Mouse (Mus musculus): ENCODE results near the gene Ppm1n. TPM values are rescaled to one million over a fixed set of nuclear protein-coding genes. Genes with fewer than 3 reads are reported as not detected.

Gene Ppm1n
- total RNA-seq, 2 experiments from 2014 or later, result not detected

DNA sequence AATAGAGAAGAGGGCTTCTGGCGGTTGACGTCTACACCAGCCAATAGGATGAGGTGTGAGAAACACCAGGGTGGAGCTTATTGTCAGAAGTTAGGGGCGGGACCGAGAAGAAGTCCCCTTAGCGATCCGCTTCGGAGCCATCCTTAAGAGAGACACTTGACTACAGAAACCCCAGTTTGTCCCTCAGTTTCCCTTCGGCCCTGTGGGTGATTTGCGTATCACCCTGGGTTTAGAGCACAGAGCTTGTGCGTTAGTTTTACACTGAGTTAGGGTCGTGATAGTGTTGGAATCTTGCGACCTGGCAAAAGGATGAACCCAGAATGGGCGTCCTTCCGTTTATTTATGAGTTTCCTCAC, 51.1 kb downstream of the Ppm1n start:
- ATAC-seq (replicated peaks; ENCODE audit: low FRiP score, poor library complexity, severe bottlenecking), result no peak

DNA sequence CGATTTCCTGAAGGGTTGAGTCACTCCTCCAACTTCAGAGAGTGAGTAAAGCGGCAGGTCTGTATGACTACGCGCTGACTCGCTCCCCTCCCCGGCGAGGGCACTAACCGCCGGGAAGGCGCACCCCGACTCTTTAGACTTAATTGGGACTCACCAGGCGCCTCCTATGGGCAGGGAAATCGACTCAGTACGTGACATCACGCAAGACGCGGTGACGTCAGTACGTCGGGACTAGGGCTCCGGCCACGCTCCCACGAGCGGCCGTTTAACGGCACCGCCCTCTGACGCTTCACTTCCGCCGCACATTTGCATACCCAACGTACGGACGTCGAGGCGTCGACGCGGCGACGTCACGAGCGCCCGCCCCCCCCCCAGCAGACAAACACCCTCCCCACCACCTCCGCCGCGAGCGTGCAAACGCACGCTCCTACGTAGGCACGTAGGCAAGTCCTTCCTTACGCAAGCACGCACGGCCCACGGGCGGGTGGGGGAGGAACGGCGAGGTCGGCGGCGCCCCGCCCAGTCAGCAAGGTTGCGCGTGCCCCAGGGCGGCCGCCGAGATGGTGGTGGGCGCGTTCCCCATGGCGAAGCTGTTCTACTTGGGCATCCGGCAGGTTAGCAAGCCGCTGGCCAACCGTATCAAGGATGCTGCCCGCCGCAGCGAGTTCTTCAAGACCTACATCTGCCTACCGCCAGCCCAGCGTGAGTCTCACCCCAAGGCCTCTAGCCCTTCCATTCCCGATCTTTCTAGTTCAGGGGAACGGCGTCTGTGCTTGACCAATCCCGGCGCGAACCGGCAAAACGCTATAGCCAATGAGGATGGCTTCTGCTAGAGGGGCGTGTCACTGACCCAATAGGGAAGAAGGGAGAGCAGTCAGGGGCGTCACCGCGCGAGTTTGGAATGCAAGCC, 51.7 kb downstream of the Ppm1n start, which contains the start of gene Opa3:
Gene Opa3 (plus strand): TSS at position 452 of the 910 bp plus-strand sequence.
- ATAC-seq (replicated peaks; ENCODE audit: low FRiP score, poor library complexity, severe bottlenecking), result peak; percentile 75

DNA sequence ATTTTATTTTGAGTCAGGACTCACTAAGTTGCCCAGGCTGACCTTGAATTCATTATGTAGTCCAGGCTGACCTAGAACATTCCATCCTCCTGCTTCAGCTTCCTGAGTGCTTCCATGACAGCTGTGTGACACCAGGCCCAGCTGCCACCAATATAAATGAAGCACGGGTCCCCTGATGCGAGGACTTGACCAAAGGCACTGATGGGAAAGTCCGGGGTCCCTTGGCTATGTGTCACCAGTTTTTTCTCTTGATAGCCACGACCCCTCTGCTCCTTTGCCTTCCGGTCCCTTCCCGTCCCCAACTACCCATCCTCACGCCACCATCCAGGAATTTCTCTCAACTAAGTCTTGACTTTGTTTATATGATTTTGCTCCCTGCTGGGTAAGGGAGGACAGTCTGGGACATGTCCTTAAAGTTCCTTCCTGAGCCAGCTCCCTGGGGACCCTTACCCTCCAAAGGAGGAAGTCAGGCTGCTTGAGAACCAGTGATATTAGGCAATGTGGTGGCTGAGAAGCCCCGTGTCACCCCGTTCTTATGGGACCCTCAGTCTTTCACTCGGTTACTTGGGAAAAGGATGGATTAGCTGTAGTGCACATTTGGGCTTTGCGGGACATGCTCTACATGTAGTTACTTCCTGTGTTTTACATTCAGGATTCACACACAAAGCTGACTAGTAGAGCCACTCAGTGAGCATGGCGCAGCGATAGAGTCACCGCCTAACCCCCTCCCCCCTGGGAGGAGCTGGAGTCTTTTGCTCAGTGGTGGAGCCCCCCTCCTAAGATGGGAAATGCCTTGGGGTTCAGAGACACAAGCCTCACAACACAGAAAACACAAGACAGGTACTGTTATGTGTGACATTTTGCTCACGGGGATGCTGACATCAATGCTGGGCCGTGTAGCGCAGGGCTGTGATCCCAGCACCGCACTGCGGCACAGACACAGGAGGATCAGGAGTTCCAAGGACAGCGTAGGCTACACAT, 52.8 kb downstream of the Ppm1n start:
- ATAC-seq (replicated peaks; ENCODE audit: low FRiP score, poor library complexity, severe bottlenecking), result peak; percentile 21

Other genes starting within 250 kb of the Ppm1n start
- not detected in 2 replicates for gene Rsph6a, start 225.4 kb downstream of the Ppm1n start, total RNA-seq (2015; ENCODE audit: low replicate concordance)
- not detected in 2 replicates for gene Rsph6a, start 225.4 kb downstream of the Ppm1n start, total RNA-seq (2017; ENCODE audit: low replicate concordance)
- 17.7 and 33.1 TPM in 2 replicates for gene Dmwd, start 203.8 kb downstream of the Ppm1n start, total RNA-seq (2015; ENCODE audit: low replicate concordance)
- 13.1 and 19.4 TPM in 2 replicates for gene Dmwd, start 203.8 kb downstream of the Ppm1n start, total RNA-seq (2017; ENCODE audit: low replicate concordance)
- 15.9 and 18.4 TPM in 2 replicates for gene Dmpk, start 196.2 kb downstream of the Ppm1n start, total RNA-seq (2015; ENCODE audit: low replicate concordance)
- gene Dmpk, start 196.2 kb downstream of the Ppm1n start, total RNA-seq (2017; ENCODE audit: low replicate concordance), result 4.2 and 5.0 TPM in 2 replicates
- gene Six5, start 185.5 kb downstream of the Ppm1n start, total RNA-seq (2015; ENCODE audit: low replicate concordance), result not detected in 2 replicates
- 0.13 TPM in 1 of 2 replicates, not detected in the other for gene Six5, start 185.5 kb downstream of the Ppm1n start, total RNA-seq (2017; ENCODE audit: low replicate concordance)
- gene Gm4969, start 161.7 kb downstream of the Ppm1n start, total RNA-seq (2015; ENCODE audit: low replicate concordance), result not detected in 2 replicates
- gene Gm4969, start 161.7 kb downstream of the Ppm1n start, total RNA-seq (2017; ENCODE audit: low replicate concordance), result not detected in 2 replicates
- gene Fbxo46, start 160.2 kb downstream of the Ppm1n start, total RNA-seq (2015; ENCODE audit: low replicate concordance), result 4.7 and 5.0 TPM in 2 replicates
- gene Fbxo46, start 160.2 kb downstream of the Ppm1n start, total RNA-seq (2017; ENCODE audit: low replicate concordance), result 6.3 and 7.3 TPM in 2 replicates
- 2.5 and 2.9 TPM in 2 replicates for gene Qpctl, start 130.8 kb downstream of the Ppm1n start, total RNA-seq (2015; ENCODE audit: low replicate concordance)
- 1.9 TPM in 2 replicates for gene Qpctl, start 130.8 kb downstream of the Ppm1n start, total RNA-seq (2017; ENCODE audit: low replicate concordance)
- gene Snrpd2, start 130.3 kb downstream of the Ppm1n start, total RNA-seq (2015; ENCODE audit: low replicate concordance), result 15.5 and 22.0 TPM in 2 replicates
- gene Snrpd2, start 130.3 kb downstream of the Ppm1n start, total RNA-seq (2017; ENCODE audit: low replicate concordance), result 5.4 and 15.7 TPM in 2 replicates
- not detected in 2 replicates for gene Gipr, start 113.9 kb downstream of the Ppm1n start, total RNA-seq (2015; ENCODE audit: low replicate concordance)
- gene Gipr, start 113.9 kb downstream of the Ppm1n start, total RNA-seq (2017; ENCODE audit: low replicate concordance), result not detected in 2 replicates
- 2.5 TPM in 1 of 2 replicates, not detected in the other for gene Eml2, start 103.6 kb downstream of the Ppm1n start, total RNA-seq (2015; ENCODE audit: low replicate concordance)
- 1.3 TPM in 1 of 2 replicates, not detected in the other for gene Eml2, start 103.6 kb downstream of the Ppm1n start, total RNA-seq (2017; ENCODE audit: low replicate concordance)
- not detected in 2 replicates for gene Gpr4, start 67.5 kb downstream of the Ppm1n start, total RNA-seq (2015; ENCODE audit: low replicate concordance)
- not detected in 2 replicates for gene Gpr4, start 67.5 kb downstream of the Ppm1n start, total RNA-seq (2017; ENCODE audit: low replicate concordance)
- 19.8 and 25.6 TPM in 2 replicates for gene Opa3, start 51.7 kb downstream of the Ppm1n start, total RNA-seq (2015; ENCODE audit: low replicate concordance)
- 20.0 and 22.7 TPM in 2 replicates for gene Opa3, start 51.7 kb downstream of the Ppm1n start, total RNA-seq (2017; ENCODE audit: low replicate concordance)
- 34.0 and 58.7 TPM in 2 replicates for gene Vasp, start 8.2 kb downstream of the Ppm1n start, total RNA-seq (2015; ENCODE audit: low replicate concordance)
- 17.9 and 26.7 TPM in 2 replicates for gene Vasp, start 8.2 kb downstream of the Ppm1n start, total RNA-seq (2017; ENCODE audit: low replicate concordance)
- 4.0 TPM in 1 of 2 replicates, not detected in the other for gene Rtn2, start 2.6 kb upstream of the Ppm1n start, total RNA-seq (2015; ENCODE audit: low replicate concordance)
- not detected in 2 replicates for gene Rtn2, start 2.6 kb upstream of the Ppm1n start, total RNA-seq (2017; ENCODE audit: low replicate concordance)
- 6.3 and 7.9 TPM in 2 replicates for gene Fosb, start 30.0 kb upstream of the Ppm1n start, total RNA-seq (2015; ENCODE audit: low replicate concordance)
- gene Fosb, start 30.0 kb upstream of the Ppm1n start, total RNA-seq (2017; ENCODE audit: low replicate concordance), result 1.3 and 3.3 TPM in 2 replicates
- 3.6 and 12.6 TPM in 2 replicates for gene Ercc1, start 64.7 kb upstream of the Ppm1n start, total RNA-seq (2015; ENCODE audit: low replicate concordance)
- 1.2 and 1.8 TPM in 2 replicates for gene Ercc1, start 64.7 kb upstream of the Ppm1n start, total RNA-seq (2017; ENCODE audit: low replicate concordance)
- gene Cd3eap, start 79.4 kb upstream of the Ppm1n start, total RNA-seq (2015; ENCODE audit: low replicate concordance), result 2.1 and 3.6 TPM in 2 replicates
- 0.45 and 4.0 TPM in 2 replicates for gene Cd3eap, start 79.4 kb upstream of the Ppm1n start, total RNA-seq (2017; ENCODE audit: low replicate concordance)
- gene Ppp1r13l, start 79.7 kb upstream of the Ppm1n start, total RNA-seq (2015; ENCODE audit: low replicate concordance), result not detected in 2 replicates
- 0.64 and 1.7 TPM in 2 replicates for gene Ppp1r13l, start 79.7 kb upstream of the Ppm1n start, total RNA-seq (2017; ENCODE audit: low replicate concordance)
- 1.7 and 1.8 TPM in 2 replicates for gene Ercc2, start 101.9 kb upstream of the Ppm1n start, total RNA-seq (2015; ENCODE audit: low replicate concordance)
- 5.3 and 11.3 TPM in 2 replicates for gene Ercc2, start 101.9 kb upstream of the Ppm1n start, total RNA-seq (2017; ENCODE audit: low replicate concordance)
- 2.5 TPM in 1 of 2 replicates, not detected in the other for gene Klc3, start 124.0 kb upstream of the Ppm1n start, total RNA-seq (2015; ENCODE audit: low replicate concordance)
- not detected in 2 replicates for gene Klc3, start 124.0 kb upstream of the Ppm1n start, total RNA-seq (2017; ENCODE audit: low replicate concordance)
- gene Ckm, start 124.7 kb upstream of the Ppm1n start, total RNA-seq (2015; ENCODE audit: low replicate concordance), result not detected in 2 replicates
- gene Ckm, start 124.7 kb upstream of the Ppm1n start, total RNA-seq (2017; ENCODE audit: low replicate concordance), result not detected in 2 replicates
- 4.3 and 8.8 TPM in 2 replicates for gene Mark4, start 178.8 kb upstream of the Ppm1n start, total RNA-seq (2015; ENCODE audit: low replicate concordance)
- 1.1 and 1.2 TPM in 2 replicates for gene Mark4, start 178.8 kb upstream of the Ppm1n start, total RNA-seq (2017; ENCODE audit: low replicate concordance)
- not detected in 2 replicates for gene Exoc3l2, start 183.3 kb upstream of the Ppm1n start, total RNA-seq (2015; ENCODE audit: low replicate concordance)
- not detected in 2 replicates for gene Exoc3l2, start 183.3 kb upstream of the Ppm1n start, total RNA-seq (2017; ENCODE audit: low replicate concordance)
- 2.9 TPM in 2 replicates for gene Bloc1s3, start 228.3 kb upstream of the Ppm1n start, total RNA-seq (2015; ENCODE audit: low replicate concordance)
- 0.13 and 0.15 TPM in 2 replicates for gene Bloc1s3, start 228.3 kb upstream of the Ppm1n start, total RNA-seq (2017; ENCODE audit: low replicate concordance)
- gene Trappc6a, start 228.3 kb upstream of the Ppm1n start, total RNA-seq (2015; ENCODE audit: low replicate concordance), result 12.6 and 31.9 TPM in 2 replicates
- 3.5 and 5.8 TPM in 2 replicates for gene Trappc6a, start 228.3 kb upstream of the Ppm1n start, total RNA-seq (2017; ENCODE audit: low replicate concordance)
- gene Nkpd1, start 237.8 kb upstream of the Ppm1n start, total RNA-seq (2015; ENCODE audit: low replicate concordance), result not detected in 2 replicates
- gene Nkpd1, start 237.8 kb upstream of the Ppm1n start, total RNA-seq (2017; ENCODE audit: low replicate concordance), result not detected in 2 replicates

All from erythroid progenitor cell, adult 5-6 weeks (primary cell).